Mouse (Mus musculus) midbrain, embryonic 13.5 days (tissue): ENCODE results near the gene Ift52. TPM values are rescaled to one million over a fixed set of nuclear protein-coding genes. Genes with fewer than 3 reads are reported as not detected.

Experiments used
- ATAC-seq: fragments of 200-750 bp; cut with Nextera tagmentation; 2 replicates; pipeline ENCODE4 v1.8.0; 2017; ENCODE audit warnings: mild to moderate bottlenecking, moderate TSS enrichment, moderate library complexity
- H3K27ac ChIP-seq: fragments of 300-500 bp; sonication (generic); 2 replicates; pipeline ENCODE4 v1.5.1; 2015; ENCODE audit warnings: inconsistent platforms, mild to moderate bottlenecking, moderate library complexity
- H3K27me3 ChIP-seq: fragments of 300-500 bp; sonication (generic); 2 replicates; pipeline ENCODE4 v1.6.1; 2015; ENCODE audit warnings: mild to moderate bottlenecking, inconsistent platforms
- H3K36me3 ChIP-seq: fragments of 300-500 bp; sonication (generic); 2 replicates; pipeline ENCODE4 v1.6.1; 2015; ENCODE audit warnings: mild to moderate bottlenecking, inconsistent platforms
- H3K4me1 ChIP-seq: fragments of 300-500 bp; sonication (generic); replicated peaks from 2 replicates; pipeline ENCODE4 v1.6.1; 2015; ENCODE audit warnings: inconsistent platforms
- H3K4me2 ChIP-seq: fragments of 300-500 bp; sonication (generic); replicated peaks from 2 replicates; pipeline ENCODE4 v1.6.1; 2015; ENCODE audit warnings: moderate library complexity, mild to moderate bottlenecking, inconsistent platforms
- H3K4me3 ChIP-seq: fragments of 300-500 bp; sonication (generic); replicated peaks from 2 replicates; pipeline ENCODE4 v1.5.1; 2015; ENCODE audit warnings: mild to moderate bottlenecking, inconsistent platforms
- H3K9ac ChIP-seq: fragments of 300-500 bp; sonication (generic); replicated peaks from 2 replicates; pipeline ENCODE4 v1.6.1; 2015; ENCODE audit warnings: mild to moderate bottlenecking, inconsistent platforms
- H3K9me3 ChIP-seq: fragments of 300-500 bp; sonication (generic); 2 replicates; pipeline ENCODE4 v1.6.1; 2016; ENCODE audit warnings: mild to moderate bottlenecking, inconsistent platforms
- WGBS: fragments of 180-500 bp; shearing (Covaris S2); methylation state at CpG from one replicate; pipeline ENCODE4 v1.1.7; 2015; 5-methylcytosine and 5-hydroxymethylcytosine counted together
- microRNA-seq: library from miRNA; unstranded; fragments of <30 nt; microRNA quantifications from one replicate; pipeline ENCODE4, GENCODE M21; 2016
- polyA plus RNA-seq: library from polyadenylated mRNA; unstranded; fragments of >200 nt; fragmentation: Nextera tagmentation; extraction: Ambion mirVana; gene quantifications from 2 replicates; pipeline ENCODE4 v1.2.1, GENCODE M21; 2015

The Ift52 gene
- polyA plus RNA-seq, 1 experiment from 2014 or later: 47.0 TPM

DNA sequence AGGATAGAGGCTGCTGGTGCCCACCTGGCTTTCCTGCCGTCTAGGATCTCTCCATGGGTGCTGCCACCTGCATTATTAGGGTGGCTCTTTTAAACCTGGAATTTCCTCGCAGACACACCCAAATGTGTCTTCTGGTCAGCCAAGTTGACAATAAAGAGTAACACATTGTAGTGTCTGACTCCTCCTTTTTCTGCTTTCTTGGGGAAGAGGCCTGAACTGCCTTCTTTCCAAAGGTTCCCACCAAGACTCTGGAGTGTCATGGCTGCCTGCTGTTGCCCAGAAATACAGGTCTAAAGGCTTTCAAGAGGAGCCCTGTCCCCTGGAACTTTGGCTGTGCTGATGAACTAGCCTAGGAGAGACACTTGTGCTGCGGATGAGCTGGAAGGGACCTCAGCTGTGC is 67.4 kb downstream of the Ift52 start:
- ATAC-seq: no peak

DNA sequence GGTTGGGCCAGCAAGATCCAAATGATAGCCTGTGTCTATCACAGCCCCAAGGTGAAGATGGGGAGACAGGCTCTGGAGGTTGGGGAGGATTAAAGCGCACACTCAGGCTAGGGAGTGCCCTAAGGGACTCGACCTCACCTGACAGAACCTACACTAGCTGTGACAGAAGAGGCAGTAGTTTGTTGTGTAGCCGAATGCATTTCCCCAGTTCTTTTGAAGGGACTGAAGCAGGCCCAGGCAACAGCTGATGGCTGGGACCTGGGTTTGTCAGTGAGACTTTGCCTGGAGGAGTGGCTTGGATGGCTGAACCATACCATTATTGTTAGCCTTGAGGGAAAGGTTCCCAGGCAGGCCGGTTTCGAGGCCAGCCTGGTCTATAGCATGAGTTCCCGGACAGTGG is 67.9 kb downstream of the Ift52 start:
- no peak overlapping the region for H3K4me2 ChIP-seq
- peaks cover under 1% of the 10 kb centered on the region; the same call in 1 of the 2 replicates for H3K9me3 ChIP-seq
- H3K27me3 ChIP-seq: no peaks in the 10 kb centered on the region
- no peak overlapping the region for H3K27ac ChIP-seq
- WGBS: 89% methylated on average over 6 of the region's 6 CpGs
- no peak for ATAC-seq
- no peaks in the 10 kb centered on the region for H3K4me1 ChIP-seq
- no peaks in the 10 kb centered on the region for H3K36me3 ChIP-seq
- no peak overlapping the region for H3K9ac ChIP-seq
- H3K4me3 ChIP-seq: no peak overlapping the region

More for the DNA sequence above, 67.4 kb downstream of the Ift52 start:
- H3K9me3 ChIP-seq: no peaks in the 10 kb centered on the region; the same call in 1 of the 2 replicates
- H3K4me3 ChIP-seq: no peak overlapping the region
- H3K4me1 ChIP-seq: no peaks in the 10 kb centered on the region
- 94% methylated on average over 3 of the region's 3 CpGs for WGBS
- no peak overlapping the region for H3K9ac ChIP-seq
- peaks cover 4% of the 10 kb centered on the region; the same call in 1 of the 2 replicates for H3K36me3 ChIP-seq
- no peaks in the 10 kb centered on the region for H3K27me3 ChIP-seq
- no peak overlapping the region for H3K27ac ChIP-seq
- no peak overlapping the region for H3K4me2 ChIP-seq

DNA sequence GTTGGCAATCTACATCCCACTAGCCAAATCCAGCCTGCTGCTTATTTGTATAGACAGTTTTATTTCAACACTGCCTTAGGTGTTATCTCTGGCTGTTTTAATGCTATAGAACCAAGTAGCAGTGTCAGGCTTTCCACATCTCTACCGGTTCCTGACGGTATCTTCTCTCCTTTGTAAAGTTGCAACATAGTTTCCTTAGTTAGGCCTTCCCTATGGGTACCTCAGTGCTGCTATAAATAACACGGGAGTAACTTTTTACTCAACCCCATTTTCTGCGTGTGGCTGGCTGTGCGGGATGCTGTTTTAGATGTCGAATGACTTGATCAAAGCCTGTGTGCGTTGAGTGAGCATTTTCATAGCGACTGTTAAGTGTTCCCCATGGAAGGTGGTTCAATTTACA is 69.4 kb downstream of the Ift52 start:
- no peak overlapping the region for H3K9ac ChIP-seq
- no peak overlapping the region for H3K4me2 ChIP-seq
- 89% methylated on average over 8 of the region's 8 CpGs for WGBS
- H3K27ac ChIP-seq: no peak overlapping the region
- no peak for ATAC-seq
- no peaks in the 10 kb centered on the region for H3K27me3 ChIP-seq
- H3K4me3 ChIP-seq: no peak overlapping the region
- H3K36me3 ChIP-seq: no peaks in the 10 kb centered on the region
- H3K9me3 ChIP-seq: peaks cover 4% of the 10 kb centered on the region; the same call in 1 of the 2 replicates
- no peaks in the 10 kb centered on the region for H3K4me1 ChIP-seq

DNA sequence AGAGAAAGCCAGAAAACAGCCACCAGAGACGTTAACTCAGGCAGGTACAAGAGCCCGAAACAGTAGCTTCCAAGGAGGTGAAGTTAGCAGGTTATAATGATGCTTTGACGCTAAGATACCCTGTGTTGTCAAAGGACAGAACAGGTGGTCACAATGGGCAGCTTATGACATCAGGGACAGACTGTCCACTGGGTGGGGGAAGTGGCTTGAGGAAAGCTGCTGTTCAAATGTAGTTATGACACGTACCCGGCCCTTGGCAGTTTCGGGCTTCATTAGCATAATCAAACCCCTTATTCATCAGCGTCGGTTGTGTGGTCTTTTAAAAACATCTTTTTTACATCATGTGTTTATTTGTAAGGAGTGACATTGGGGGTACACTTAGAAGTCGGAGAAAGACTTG is 70.6 kb downstream of the Ift52 start, which contains the start of gene Gtsf1l:
Gene Gtsf1l, minus strand, starts transcription at position 128 of the 400 bp plus-strand sequence.
- WGBS: 91% methylated on average over 9 of the region's 9 CpGs
- no peak within 1 kb of the TSS for H3K4me2 ChIP-seq
- no peaks in the 10 kb centered on the region for H3K27me3 ChIP-seq
- no peak for ATAC-seq
- peaks cover 4% of the 10 kb centered on the region; the same call in 1 of the 2 replicates for H3K9me3 ChIP-seq
- H3K4me3 ChIP-seq: no peak within 1 kb of the TSS
- H3K4me1 ChIP-seq: no peaks in the 10 kb centered on the region
- no peak within 1 kb of the TSS for H3K27ac ChIP-seq
- no peak within 1 kb of the TSS for H3K9ac ChIP-seq
- H3K36me3 ChIP-seq: no peaks in the 10 kb centered on the region

DNA sequence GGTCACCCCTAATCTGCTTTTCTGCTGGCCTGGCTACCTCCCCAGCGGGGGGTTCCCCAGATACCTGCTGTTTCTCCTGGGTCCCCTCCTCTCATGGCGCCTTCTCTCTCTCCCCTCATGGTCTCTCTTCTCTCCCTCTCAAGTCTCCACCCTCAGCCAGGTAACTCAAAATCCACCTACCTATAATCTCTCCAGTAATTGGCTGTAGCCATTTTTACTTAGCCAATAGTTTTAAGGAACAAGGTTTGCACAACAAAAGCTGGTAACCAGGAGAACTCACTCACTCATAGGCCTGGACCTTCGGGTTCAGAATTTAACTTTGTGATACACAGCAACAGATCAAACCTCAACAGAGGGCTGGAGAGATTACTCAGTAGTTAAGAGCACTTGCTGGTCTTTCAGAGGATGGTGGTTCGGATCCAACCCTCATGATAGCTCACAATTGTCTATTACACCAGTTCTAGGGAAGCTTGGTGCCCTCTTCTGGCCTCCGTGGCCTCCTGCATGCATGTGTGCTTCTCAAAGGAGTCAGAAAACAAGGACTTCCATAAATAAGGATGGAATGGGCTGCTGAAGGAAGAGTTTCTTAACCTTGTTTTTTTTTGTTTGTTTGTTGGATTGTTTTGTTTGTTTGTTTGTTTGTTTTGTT is 72.4 kb downstream of the Ift52 start:
- H3K9me3 ChIP-seq: peaks cover 4% of the 10 kb centered on the region; the same call in 1 of the 2 replicates
- no peak for ATAC-seq
- no peaks in the 10 kb centered on the region for H3K27me3 ChIP-seq
- no peak overlapping the region for H3K27ac ChIP-seq
- H3K4me2 ChIP-seq: no peak overlapping the region
- no peaks in the 10 kb centered on the region for H3K36me3 ChIP-seq
- no peaks in the 10 kb centered on the region for H3K4me1 ChIP-seq
- H3K4me3 ChIP-seq: no peak overlapping the region
- 76% methylated on average over 5 of the region's 5 CpGs for WGBS
- H3K9ac ChIP-seq: no peak overlapping the region

DNA sequence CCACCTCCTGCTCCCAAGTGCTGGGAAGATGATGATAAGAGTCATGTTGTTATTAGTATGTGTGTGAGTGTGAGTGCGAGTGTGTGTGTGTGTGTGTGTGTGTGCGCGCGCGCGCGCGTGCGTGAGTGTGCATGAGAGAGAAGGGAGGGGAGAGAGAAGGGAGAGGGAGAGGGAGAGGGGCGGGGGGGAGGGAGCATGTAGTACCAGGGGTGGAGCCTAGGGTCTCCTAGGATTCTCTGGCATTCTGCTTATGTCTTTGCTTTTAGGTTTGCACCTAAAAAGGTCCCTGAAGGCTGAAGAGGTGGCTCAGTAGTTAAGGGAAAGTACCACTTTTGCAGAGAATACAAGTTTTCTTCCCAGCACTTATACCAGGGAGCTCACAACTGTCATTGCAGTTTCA is 77.8 kb downstream of the Ift52 start:
- no peak for ATAC-seq
- 92% methylated on average over 10 of the region's 10 CpGs for WGBS
- no peaks in the 10 kb centered on the region for H3K27me3 ChIP-seq
- H3K4me2 ChIP-seq: no peak overlapping the region
- no peak overlapping the region for H3K27ac ChIP-seq
- H3K4me1 ChIP-seq: peaks cover 7% of the 10 kb centered on the region; the same call in 1 of the 2 replicates
- no peaks in the 10 kb centered on the region for H3K36me3 ChIP-seq
- no peak overlapping the region for H3K9ac ChIP-seq
- no peak overlapping the region for H3K4me3 ChIP-seq
- peaks cover 4% of the 10 kb centered on the region; the same call in 1 of the 2 replicates for H3K9me3 ChIP-seq

Small RNA genes within 50 kb of the gene (microRNA-seq; reads per million reads assigned to microRNA genes)
- not detected for gene Gm22174
- gene Mir7003: not detected

Other genes starting within 250 kb of the Ift52 start
- gene Srsf6, start 85.8 kb upstream of the Ift52 start, polyA plus RNA-seq: 196 and 204 TPM in 2 replicates
- gene L3mbtl1, start 73.9 kb upstream of the Ift52 start, polyA plus RNA-seq: 0.39 and 0.57 TPM in 2 replicates
- 0.06 TPM in 1 of 2 replicates, not detected in the other for gene Sgk2, start 30.0 kb upstream of the Ift52 start, polyA plus RNA-seq
- gene Mybl2, start 37.3 kb downstream of the Ift52 start, polyA plus RNA-seq: 10.8 and 12.4 TPM in 2 replicates
- not detected in 2 replicates for gene Gtsf1l, start 70.5 kb downstream of the Ift52 start, polyA plus RNA-seq
- 38.8 and 44.2 TPM in 2 replicates for gene Tox2, start 185.8 kb downstream of the Ift52 start, polyA plus RNA-seq